Mouse (Mus musculus) right cerebral cortex, adult 2 months (tissue): ENCODE measurements around the gene Sept12.

Experiments
- DNase-seq, 2 experiments: peaks; one replicate each; pipeline ENCODE4 v3.0.0; 2021 to 2022; ENCODE audit warnings: low spot score in 2 of 2

Sept12 gene

DNA sequence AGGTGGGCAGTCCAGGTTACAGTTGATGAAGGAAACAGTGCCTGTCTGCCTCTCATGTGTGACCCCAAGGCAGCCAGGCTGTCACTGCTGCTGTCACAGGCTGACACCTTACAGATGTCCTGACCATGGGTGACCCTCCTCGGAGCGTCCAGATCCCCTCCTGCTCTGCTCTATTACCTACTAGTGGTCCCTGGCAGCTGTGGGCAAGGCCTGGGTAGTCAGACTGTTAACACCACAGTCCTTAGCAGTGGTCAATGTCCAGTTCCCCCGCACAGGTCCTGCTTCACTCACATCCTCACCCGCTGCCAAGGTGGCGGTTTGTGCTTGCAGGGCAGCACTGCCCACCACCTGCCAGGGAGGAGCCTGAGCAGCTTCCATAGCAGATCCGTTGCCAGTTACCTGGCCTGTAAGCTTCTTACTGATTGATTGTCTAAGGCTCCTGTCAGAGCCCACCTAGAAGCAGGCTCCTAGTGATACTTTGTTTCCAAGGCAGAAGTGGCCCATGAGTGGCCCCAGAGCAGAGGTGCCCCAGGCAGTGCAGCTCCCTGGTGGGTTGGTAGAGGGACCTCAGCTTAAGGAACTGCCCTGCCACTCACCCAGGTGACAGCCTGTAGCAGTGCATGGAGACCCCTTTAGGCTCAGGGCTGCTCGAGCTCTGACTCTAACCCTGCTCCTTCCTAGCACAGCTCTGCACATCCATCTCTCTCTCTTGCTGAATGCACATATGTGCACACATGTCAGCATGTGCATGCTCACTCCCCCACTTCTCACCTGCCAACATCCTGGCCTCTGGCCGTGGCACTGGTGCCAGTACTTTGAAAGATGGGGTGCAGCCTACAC is 60.1 kb downstream of the Sept12 start:
- DNase-seq: no peak
